8 mouse cellular contexts compared by ENCODE assay signal in the genomic region with DNA sequence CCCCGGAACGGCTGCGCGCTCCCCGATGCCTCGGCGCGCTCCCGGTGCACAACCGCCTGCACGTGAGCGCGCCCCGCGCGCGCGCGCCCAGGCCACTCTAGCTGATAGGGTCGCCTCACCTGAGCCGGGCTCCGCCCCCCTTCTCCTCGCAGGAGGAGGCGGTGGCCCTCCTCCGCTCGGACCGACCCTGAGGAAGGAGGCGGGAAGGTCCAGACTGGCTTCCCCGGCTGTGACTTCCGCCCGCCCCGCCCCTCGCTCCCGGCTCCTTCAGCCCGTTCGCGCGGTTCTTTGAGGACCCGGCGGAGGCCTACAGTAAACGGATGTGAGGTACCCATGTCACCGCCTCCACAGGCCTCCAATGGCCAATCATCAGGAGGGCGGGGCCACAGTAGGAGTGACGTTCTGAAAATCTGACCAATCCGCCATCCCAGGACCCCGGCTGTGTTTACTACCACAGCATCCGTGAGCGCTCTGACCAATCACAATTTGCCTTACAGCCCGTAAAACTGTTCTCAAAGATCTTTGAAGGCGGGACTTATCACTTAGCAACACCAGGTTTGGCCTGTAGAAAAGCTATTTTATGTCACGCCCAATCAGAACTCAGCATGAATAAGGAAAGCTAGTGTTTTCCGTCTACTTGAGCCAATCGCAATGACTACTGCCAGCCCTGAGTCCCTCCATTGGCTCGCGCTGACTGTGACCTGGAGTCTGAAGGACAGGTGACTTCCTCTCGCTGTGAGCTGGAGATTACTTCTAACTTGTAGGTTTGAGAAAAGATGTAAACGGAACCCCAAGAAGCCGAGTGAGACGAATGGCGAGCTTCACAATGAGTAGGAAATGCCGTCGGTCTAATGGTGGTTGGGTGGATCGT. TPM values are rescaled to one million over a fixed set of nuclear protein-coding genes. Genes with fewer than 3 reads are reported as not detected.
DNase-seq lines count a peak whose midpoint lies in the region; ATAC-seq and TF ChIP-seq lines count a peak whose summit lies in the region.

Zbtb5 (minus strand) TSS at position 308 of the 871 bp plus-strand sequence.

- peak within 1 kb of the TSS; percentile 94 for H3K27ac ChIP-seq in embryonic facial prominence, embryonic 13.5 days
- peak within 1 kb of the TSS; percentile 96 for H3K27ac ChIP-seq in kidney, adult 2 months (ENCODE audit: insufficient read depth, low read depth, low read length)
- H3K27ac ChIP-seq in limb, embryonic 12.5 days: peak within 1 kb of the TSS; percentile 98
- peak within 1 kb of the TSS; percentile 95 for H3K27ac ChIP-seq in midbrain, embryonic 15.5 days
- peak within 1 kb of the TSS; percentile 88 for H3K27ac ChIP-seq in spleen, adult 2 months (ENCODE audit: insufficient read depth, low read length)

- no peaks in the 10 kb centered on the region for H3K27me3 ChIP-seq in embryonic facial prominence, embryonic 13.5 days
- H3K27me3 ChIP-seq in kidney, adult 2 months (replicated peaks; ENCODE audit: control insufficient read depth, insufficient read depth, low read length): no peaks in the 10 kb centered on the region
- H3K27me3 ChIP-seq in limb, embryonic 12.5 days: no peaks in the 10 kb centered on the region
- H3K27me3 ChIP-seq in midbrain, embryonic 15.5 days (replicated peaks): no peaks in the 10 kb centered on the region
- no peaks in the 10 kb centered on the region for H3K27me3 ChIP-seq in spleen, adult 2 months (ENCODE audit: control insufficient read depth, insufficient read depth, low read length)

- peak; percentile 10 for TF ChIP-seq POLR2A in kidney, adult 2 months (IDR thresholded peaks at IDR 0.05; ENCODE audit: low read depth, low read length)
- TF ChIP-seq POLR2A in spleen, adult 2 months (IDR thresholded peaks at IDR 0.05; ENCODE audit: low read depth, low read length): peak; percentile 70; the same call in 1 of the 2 replicates

- no peaks in the 10 kb centered on the region for H3K36me3 ChIP-seq in embryonic facial prominence, embryonic 13.5 days
- no peaks in the 10 kb centered on the region for H3K36me3 ChIP-seq in kidney, adult 2 months (ENCODE audit: control insufficient read depth, insufficient read depth, low read length)
- H3K36me3 ChIP-seq in limb, embryonic 12.5 days: no peaks in the 10 kb centered on the region; the same call in 1 of the 2 replicates
- H3K36me3 ChIP-seq in midbrain, embryonic 15.5 days (replicated peaks): no peaks in the 10 kb centered on the region
- H3K36me3 ChIP-seq in spleen, adult 2 months (ENCODE audit: control insufficient read depth, insufficient read depth, low read length): no peaks in the 10 kb centered on the region

- peak; percentile 99 for DNase-seq in 3134 (ENCODE audit: extremely low read depth, insufficient read length, low spot score)
- DNase-seq in adrenal gland, postnatal 36 days: peak; percentile 98
- DNase-seq in heart, adult 18-20 months: peak; percentile 99 to 100
- peak; percentile 100 for DNase-seq in kidney, adult 2 months
- peak; percentile 99 to 100 for DNase-seq in spleen, adult 2 months (ENCODE audit: low read depth in 1 of 2, low spot score in 2 of 2)

- H3K4me1 ChIP-seq in embryonic facial prominence, embryonic 13.5 days: peaks cover 20% of the 10 kb centered on the region
- H3K4me1 ChIP-seq in kidney, adult 2 months (ENCODE audit: control insufficient read depth, insufficient read depth, low read length): peaks cover 7% of the 10 kb centered on the region; the same call in 1 of the 2 replicates
- H3K4me1 ChIP-seq in limb, embryonic 12.5 days (replicated peaks): peaks cover 23% of the 10 kb centered on the region
- H3K4me1 ChIP-seq in midbrain, embryonic 15.5 days: peaks cover 23% of the 10 kb centered on the region
- no peaks in the 10 kb centered on the region; the same call in 1 of the 2 replicates for H3K4me1 ChIP-seq in spleen, adult 2 months (ENCODE audit: control insufficient read depth, insufficient read depth, insufficient read length)

- peak within 1 kb of the TSS; percentile 68 for H3K4me3 ChIP-seq in embryonic facial prominence, embryonic 13.5 days
- H3K4me3 ChIP-seq in kidney, adult 2 months (ENCODE audit: insufficient read depth, low read depth, low read length): peak within 1 kb of the TSS; percentile 96
- H3K4me3 ChIP-seq in limb, embryonic 12.5 days (replicated peaks): peak within 1 kb of the TSS; percentile 71
- peak within 1 kb of the TSS; percentile 61 for H3K4me3 ChIP-seq in midbrain, embryonic 15.5 days
- H3K4me3 ChIP-seq in spleen, adult 2 months (ENCODE audit: extremely low read depth, insufficient read depth, insufficient read length): peak within 1 kb of the TSS; percentile 74

- peak within 1 kb of the TSS; percentile 84 for H3K9ac ChIP-seq in embryonic facial prominence, embryonic 13.5 days
- peak within 1 kb of the TSS; percentile 85 for H3K9ac ChIP-seq in limb, embryonic 12.5 days (replicated peaks)
- H3K9ac ChIP-seq in midbrain, embryonic 15.5 days: peak within 1 kb of the TSS; percentile 79

- under 1% methylated on average over 54 of the region's 63 CpGs for WGBS in embryonic facial prominence, embryonic 13.5 days
- under 1% methylated on average over 61 of the region's 63 CpGs for WGBS in kidney, adult 2 months
- under 1% methylated on average over 63 of the region's 63 CpGs for WGBS in limb, embryonic 12.5 days
- under 1% methylated on average over 59 of the region's 63 CpGs for WGBS in midbrain, embryonic 15.5 days
- under 1% methylated on average over 62 of the region's 63 CpGs for WGBS in spleen, adult 2 months

- H3K9me3 ChIP-seq in embryonic facial prominence, embryonic 13.5 days: no peaks in the 10 kb centered on the region
- no peaks in the 10 kb centered on the region for H3K9me3 ChIP-seq in limb, embryonic 12.5 days
- H3K9me3 ChIP-seq in midbrain, embryonic 15.5 days: no peaks in the 10 kb centered on the region

- H3K4me2 ChIP-seq in embryonic facial prominence, embryonic 13.5 days: peak within 1 kb of the TSS; percentile 74
- H3K4me2 ChIP-seq in limb, embryonic 12.5 days: peak within 1 kb of the TSS; percentile 79
- H3K4me2 ChIP-seq in midbrain, embryonic 15.5 days: peak within 1 kb of the TSS; percentile 61

- no peak for TF ChIP-seq CTCF in kidney, adult 2 months (conservative IDR thresholded peaks at IDR 0.05; ENCODE audit: insufficient read depth, insufficient read length, low read depth, low read length)
- no peak for TF ChIP-seq CTCF in spleen, adult 2 months (IDR thresholded peaks at IDR 0.05; ENCODE audit: extremely low read depth, insufficient read depth, insufficient read length, insufficient replicate concordance)

- ATAC-seq in embryonic facial prominence, embryonic 13.5 days (ENCODE audit: insufficient number of reproducible peaks, insufficient read depth, low FRiP score, low TSS enrichment, low read depth): peak; percentile 99
- peak; percentile 98 for ATAC-seq in limb, embryonic 12.5 days (ENCODE audit: insufficient number of reproducible peaks, insufficient read depth, low FRiP score, low TSS enrichment, low read depth)
- ATAC-seq in midbrain, embryonic 15.5 days (replicated peaks): peak; percentile 99

RNA-seq across cellular contexts. Expression of gene Zbtb5, which starts in this region (rescaled TPM):
- total RNA-seq in adrenal gland, postnatal 36 days (2021): 10 to 100 TPM in 1 of 2 experiments, 1 to 10 TPM in 1; 9.1 to 13.1 TPM
- polyA plus RNA-seq in embryonic facial prominence, embryonic 13.5 days (2015; fragmentation: Nextera tagmentation; extraction: Ambion mirVana): 28.8 and 29.2 TPM in 2 replicates
- total RNA-seq in heart, adult 18-20 months (2021): 1 to 10 TPM; 3.7 to 4.1 TPM
- 11.8 and 12.8 TPM in 2 replicates for polyA plus RNA-seq in kidney, adult 2 months (2012; rRNA removed)
- polyA plus RNA-seq in limb, embryonic 12.5 days (2016; fragmentation: Nextera tagmentation; extraction: Ambion mirVana): 41.7 and 42.5 TPM in 2 replicates
- 50.0 and 53.7 TPM in 2 replicates for polyA plus RNA-seq in midbrain, embryonic 15.5 days (2015; fragmentation: Nextera tagmentation; extraction: Ambion mirVana)
- polyA plus RNA-seq in spleen, adult 2 months (2012; rRNA removed): 12.7 and 16.3 TPM in 2 replicates

Comparison
In these comparisons a context has a peak if more than half of its experiments do, and no peak if none do; other contexts are left out.
1. Peak in every context shown above with its lines: DNase-seq, ATAC-seq, H3K4me3 ChIP-seq and H3K27ac ChIP-seq.